Mouse (Mus musculus) liver, embryonic 14.5 days (tissue): ENCODE results near the gene Hcfc1r1. TPM values are rescaled to one million over a fixed set of nuclear protein-coding genes. Genes with fewer than 3 reads are reported as not detected.

ENCODE experiments used
- ATAC-seq: fragments of 200-750 bp; cut with Nextera tagmentation; 2 replicates; pipeline ENCODE4 v1.8.0; 2017; ENCODE audit warnings: moderate number of reproducible peaks, mild to moderate bottlenecking, moderate library complexity; ENCODE audit not compliant: insufficient read depth
- DNase-seq, 3 experiments: peaks; one replicate each; pipeline ENCODE4 v3.0.0-alpha.2; 2012 to 2013; ENCODE audit warnings: low read depth in 3 of 3, low spot score in 3 of 3
- H3K27ac ChIP-seq: fragments of 300-500 bp; sonication (generic); 2 replicates; pipeline ENCODE4 v1.5.1; 2014; ENCODE audit warnings: moderate library complexity, mild to moderate bottlenecking, control low read depth, inconsistent platforms
- H3K27me3 ChIP-seq: fragments of 300-500 bp; sonication (generic); 2 replicates; pipeline ENCODE4 v1.6.1; 2014; ENCODE audit warnings: mild to moderate bottlenecking, low read length, moderate library complexity; ENCODE audit not compliant: control insufficient read depth, insufficient read depth
- H3K36me3 ChIP-seq: fragments of 300-500 bp; sonication (generic); replicated peaks from 2 replicates; pipeline ENCODE4 v1.6.1; 2014; ENCODE audit warnings: low read depth; ENCODE audit not compliant: control insufficient read depth, insufficient read depth
- H3K4me1 ChIP-seq, 2 experiments: fragments of 200-500 bp in 1 of 2; fragments of 300-500 bp in 1 of 2; sonication (generic) in 1 of 2; replicated peaks; 2 replicates each; pipeline ENCODE4 v1.6.1; 2012 to 2014; ENCODE audit warnings: antibody characterized with exemption in 1 of 2, inconsistent platforms in 1 of 2, low read length in 1 of 2; ENCODE audit not compliant: control insufficient read depth in 2 of 2, insufficient read depth in 2 of 2
- H3K4me2 ChIP-seq: fragments of 300-500 bp; sonication (generic); 2 replicates; pipeline ENCODE4 v1.6.1; 2014; ENCODE audit warnings: low read depth, mild to moderate bottlenecking, control low read depth, moderate library complexity
- H3K4me3 ChIP-seq, 2 experiments: fragments of 200-500 bp in 1 of 2; fragments of 300-500 bp in 1 of 2; sonication (generic) in 1 of 2; 2 replicates each; pipeline ENCODE4 v1.5.1; 2012 to 2014; ENCODE audit warnings: low read depth in 2 of 2, low read length in 2 of 2, mild to moderate bottlenecking in 2 of 2, control low read depth in 1 of 2, inconsistent platforms in 1 of 2, moderate library complexity in 1 of 2; ENCODE audit not compliant: insufficient read depth in 1 of 2
- H3K9ac ChIP-seq: fragments of 300-500 bp; sonication (generic); replicated peaks from 2 replicates; pipeline ENCODE4 v1.6.1; 2014; ENCODE audit warnings: mild to moderate bottlenecking, control low read depth, moderate library complexity
- H3K9me3 ChIP-seq: fragments of 300-500 bp; sonication (generic); 2 replicates; pipeline ENCODE4 v1.6.1; 2016; ENCODE audit warnings: low read length, mixed read lengths; ENCODE audit not compliant: control insufficient read depth
- CTCF ChIP-seq: IDR thresholded peaks from 2 replicates; pipeline ENCODE4 v1.5.1; 2016; ENCODE audit warnings: antibody characterized with exemption, low read depth, control low read depth
- EP300 ChIP-seq: IDR thresholded peaks from 2 replicates; pipeline ENCODE4 v1.6.1; 2016; ENCODE audit warnings: antibody characterized with exemption, low read depth
- whole genome bisulfite sequencing: fragments of 180-500 bp; shearing (Covaris S2); extraction: QIAGEN DNeasy Blood & Tissue Kit; methylation state at CpG from one replicate; pipeline ENCODE4 v1.1.7; 2014; ENCODE audit not compliant: insufficient replicate concordance; 5-methylcytosine and 5-hydroxymethylcytosine counted together
- polyA plus RNA-seq, 2 experiments: library from polyadenylated mRNA; depleted of rRNA in 1 of 2; stranded (reverse) in 1 of 2; unstranded in 1 of 2; fragments of >200 nt; fragmentation: Nextera tagmentation in 1 of 2; extraction: Ambion mirVana in 1 of 2; gene quantifications; 2 replicates each; pipeline versions ENCODE4 v1.2.1 to v1.2.3; 2012 to 2014

The Hcfc1r1 gene
- polyA plus RNA-seq, 2 experiments: 11.3 to 21.0 TPM

DNA sequence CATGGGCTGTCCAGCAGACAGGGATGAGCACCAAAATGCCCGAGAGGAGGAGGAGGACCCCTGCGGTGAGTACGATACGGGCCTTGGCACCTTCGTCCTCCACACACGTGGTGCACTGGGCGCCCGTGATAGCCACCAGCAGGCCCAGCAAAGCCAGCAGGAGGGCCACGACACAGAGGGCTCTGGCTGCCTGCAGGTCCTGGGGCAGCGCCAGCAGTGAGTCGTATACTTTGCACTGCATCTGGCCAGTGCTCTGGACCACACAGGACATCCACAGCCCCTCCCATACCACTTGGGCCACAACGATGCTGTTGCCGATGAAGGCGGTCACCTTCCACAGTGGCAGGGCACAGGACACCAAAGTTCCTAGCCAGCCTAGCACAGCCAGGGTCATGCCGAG lies 9.8 kb downstream of the Hcfc1r1 start:
- H3K9ac ChIP-seq: no peak overlapping the region
- WGBS: 19% methylated on average over 15 of the region's 15 CpGs
- H3K4me2 ChIP-seq: no peak overlapping the region
- TF ChIP-seq CTCF (no peak), EP300 (no peak)
- H3K27me3 ChIP-seq: peaks cover 57% of the 10 kb centered on the region
- H3K4me1 ChIP-seq: 0 out of 4 replicates have a peak, but pooled peaks cover 0 to 2% of the 10 kb centered on the region in 2 experiments
- DNase-seq: no peak
- no peaks in the 10 kb centered on the region for H3K36me3 ChIP-seq
- no peak overlapping the region for H3K4me3 ChIP-seq
- H3K27ac ChIP-seq: no peak overlapping the region
- no peaks in the 10 kb centered on the region for H3K9me3 ChIP-seq
- ATAC-seq: no peak

DNA sequence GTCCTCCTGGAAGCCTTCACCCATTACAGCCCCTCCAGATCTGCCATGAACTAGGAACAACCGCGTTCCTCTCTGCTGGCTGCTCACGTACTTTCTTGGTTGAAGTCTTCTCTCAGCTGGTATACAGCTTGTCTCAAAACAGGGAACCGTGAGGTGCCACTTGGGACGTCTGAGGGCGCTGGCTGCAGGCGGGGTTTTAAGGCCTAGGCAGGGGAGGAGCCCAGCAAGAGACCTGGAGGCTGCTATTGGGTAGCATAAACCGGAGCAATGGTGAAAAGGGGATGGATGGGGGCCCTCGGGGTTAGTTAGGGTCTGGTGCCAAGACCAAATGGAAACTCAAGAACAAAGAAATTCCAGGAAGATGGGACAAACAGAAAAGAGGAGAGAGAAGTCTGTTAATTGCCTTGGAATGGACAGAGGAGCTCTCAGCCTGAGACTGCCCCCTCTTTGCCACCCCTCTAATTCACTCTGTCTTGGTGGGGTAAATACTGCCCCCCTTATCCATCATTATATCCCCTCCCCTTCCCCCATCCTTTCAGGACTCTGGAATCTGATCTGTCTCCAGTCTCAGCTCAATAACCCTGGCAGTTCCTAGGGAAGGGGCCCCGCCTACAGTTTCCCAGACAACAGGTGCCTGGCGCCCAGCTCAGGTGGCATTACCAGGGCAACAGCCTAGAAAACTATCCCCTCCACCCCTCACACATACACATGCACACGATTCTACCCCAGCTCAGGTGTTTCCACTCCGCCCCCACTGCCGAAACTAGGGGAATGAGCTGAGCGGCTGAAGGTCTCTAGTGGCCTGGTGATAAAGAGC lies 10.7 kb downstream of the Hcfc1r1 start, which contains the start of gene Cldn9:
Gene Cldn9, minus strand, starts transcription at position 171 of the 817 bp plus-strand sequence.
- Histone ChIP-seq H3K27ac (no peak within 1 kb of the TSS), H3K9me3 (no peaks in the 10 kb centered on the region), H3K4me1 (0 out of 4 replicates have a peak, but pooled peaks cover 0 to 2% of the 10 kb centered on the region in 2 experiments), H3K9ac (no peak within 1 kb of the TSS), H3K4me3 (no peak within 1 kb of the TSS), H3K27me3 (peaks cover 49% of the 10 kb centered on the region), H3K36me3 (no peaks in the 10 kb centered on the region), H3K4me2 (no peak within 1 kb of the TSS)
- no peak for ATAC-seq
- TF ChIP-seq EP300 (no peak), CTCF (no peak)
- WGBS: 26% methylated on average over 15 of the region's 15 CpGs
- no peak for DNase-seq

DNA sequence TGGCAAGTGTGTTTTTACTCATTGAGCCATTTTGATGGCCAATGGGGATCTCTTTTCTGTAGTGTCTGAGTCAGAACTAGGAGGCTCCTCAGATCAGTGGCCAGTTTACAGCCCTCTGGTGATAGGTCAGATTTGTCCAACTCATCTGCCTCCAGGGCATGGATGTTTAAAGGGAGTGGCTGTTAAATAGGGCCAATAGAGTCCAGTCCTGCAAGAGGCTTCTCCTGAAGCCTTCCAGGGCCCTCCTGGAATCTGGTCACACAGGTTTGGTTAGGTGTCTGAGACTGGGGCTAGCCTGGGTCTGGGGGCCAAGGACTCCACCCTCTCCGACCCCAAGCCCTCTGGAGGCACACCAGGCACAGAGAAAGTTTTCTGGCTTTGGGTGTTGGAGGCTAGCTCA lies 21.1 kb downstream of the Hcfc1r1 start:
- Histone ChIP-seq H3K36me3 (no peaks in the 10 kb centered on the region), H3K9me3 (no peaks in the 10 kb centered on the region), H3K4me3 (no peak overlapping the region), H3K9ac (no peak overlapping the region), H3K4me2 (no peak overlapping the region), H3K27me3 (peaks cover 22% of the 10 kb centered on the region), H3K4me1 (no peaks in the 10 kb centered on the region), H3K27ac (no peak overlapping the region)
- ATAC-seq (no peak), DNase-seq (no peak)
- TF ChIP-seq EP300: no peak
- TF ChIP-seq CTCF: no peak
- WGBS: 25% methylated on average over 1 of the region's 1 CpGs

DNA sequence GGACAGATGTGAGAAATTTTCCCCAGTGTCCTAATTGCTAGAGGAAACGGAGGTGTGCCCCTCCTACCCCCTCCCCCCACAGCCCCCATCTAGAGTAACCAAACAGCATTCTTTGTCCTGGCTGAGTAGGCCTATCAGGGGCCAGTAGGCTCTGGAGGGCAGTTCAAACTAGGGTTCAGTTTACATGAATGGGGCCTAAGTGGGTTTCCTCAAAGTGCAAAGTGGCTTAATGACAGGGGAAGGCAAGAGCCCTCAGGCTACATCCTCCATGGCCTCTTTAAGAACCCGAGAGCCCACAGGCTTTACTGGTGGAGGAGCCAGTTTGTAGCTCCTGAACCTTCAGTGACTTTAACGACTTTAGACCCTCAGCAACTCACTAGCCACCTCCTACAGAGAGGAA lies 22.4 kb downstream of the Hcfc1r1 start:
- H3K4me3 ChIP-seq: no peak overlapping the region
- DNase-seq: no peak
- H3K36me3 ChIP-seq: no peaks in the 10 kb centered on the region
- H3K9me3 ChIP-seq: no peaks in the 10 kb centered on the region
- TF ChIP-seq CTCF: no peak
- TF ChIP-seq EP300: no peak
- H3K4me1 ChIP-seq: no peaks in the 10 kb centered on the region
- 37% methylated on average over 3 of the region's 3 CpGs for WGBS
- peaks cover 35% of the 10 kb centered on the region for H3K27me3 ChIP-seq
- no peak overlapping the region for H3K9ac ChIP-seq
- no peak for ATAC-seq
- no peak overlapping the region for H3K4me2 ChIP-seq
- no peak overlapping the region for H3K27ac ChIP-seq
